Mouse (Mus musculus) gastrocnemius, postnatal 14 days (tissue): ENCODE measurements around the gene Hacd2. TPM values are rescaled to one million over a fixed set of nuclear protein-coding genes. Genes with fewer than 3 reads are reported as not detected.

Experiments
- DNase-seq: peaks from one replicate; pipeline ENCODE4 v3.0.0; 2021; ENCODE audit warnings: mixed read lengths
- intact Hi-C: fragments of 180-260 bp; cut with DNase I; formaldehyde crosslinking; loops from one replicate; pipeline ENCODE4 v1.15.1; 2025; ENCODE audit warnings: low total_unique reads
- total RNA-seq, 2 experiments: library from RNA; stranded (reverse); gene quantifications; 2 replicates each; pipeline ENCODE4 v1.2.3; 2021

Gene Hacd2
- total RNA-seq, 2 experiments from 2014 or later: 2.3 to 3.5 TPM

DNA sequence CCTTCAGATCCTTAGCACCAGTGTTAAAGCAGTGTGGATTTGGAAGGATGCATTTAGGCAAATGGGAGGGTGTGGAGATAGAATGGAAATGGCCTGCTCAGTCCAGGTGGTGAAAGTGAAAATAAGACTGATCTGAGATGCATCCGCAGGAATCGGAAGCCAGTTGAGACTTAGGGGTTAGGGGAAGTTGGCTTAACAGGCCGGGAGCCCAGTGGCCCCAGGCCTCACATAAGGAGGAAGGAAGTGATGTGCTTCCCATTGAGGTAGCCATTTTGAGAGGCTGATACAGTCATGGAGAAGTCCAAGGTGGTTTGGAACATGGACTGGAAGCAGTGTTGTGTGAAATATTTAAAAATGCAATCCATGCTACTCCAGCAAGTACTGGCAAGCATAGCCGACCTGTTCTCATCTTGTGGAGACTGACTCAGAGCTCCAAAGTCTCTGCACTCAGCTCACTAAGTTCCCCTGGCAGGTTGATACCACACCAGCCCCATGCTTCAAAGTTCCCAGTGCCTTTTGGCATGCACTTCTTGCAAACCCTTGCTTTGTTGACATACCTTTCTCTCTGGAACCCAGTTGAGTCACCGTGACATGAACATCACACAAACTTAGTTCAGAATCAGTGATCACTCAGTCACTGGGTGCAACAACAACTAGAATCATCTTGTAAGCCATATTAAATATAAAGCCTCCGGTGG lies 25.2 kb downstream of the Hacd2 start:
- DNase-seq: no peak
- intact Hi-C loops: no loop called here

- DNase-seq: no peak
- intact Hi-C loops: loop anchor here (10.0 kb wide), 1 partner anchor 224 kb away; no protein-coding TSS in a partner anchor
These were observed 28.8 kb downstream of the Hacd2 start for GRCm38 (mm10) chr16:35051066-35051465.

- no peak for DNase-seq
- intact Hi-C loops: loop anchor here (10.0 kb wide), 1 partner anchor 223 kb away; no protein-coding TSS in a partner anchor
These were observed 30.0 kb downstream of the Hacd2 start for GRCm38 (mm10) chr16:35052191-35052590.

DNA sequence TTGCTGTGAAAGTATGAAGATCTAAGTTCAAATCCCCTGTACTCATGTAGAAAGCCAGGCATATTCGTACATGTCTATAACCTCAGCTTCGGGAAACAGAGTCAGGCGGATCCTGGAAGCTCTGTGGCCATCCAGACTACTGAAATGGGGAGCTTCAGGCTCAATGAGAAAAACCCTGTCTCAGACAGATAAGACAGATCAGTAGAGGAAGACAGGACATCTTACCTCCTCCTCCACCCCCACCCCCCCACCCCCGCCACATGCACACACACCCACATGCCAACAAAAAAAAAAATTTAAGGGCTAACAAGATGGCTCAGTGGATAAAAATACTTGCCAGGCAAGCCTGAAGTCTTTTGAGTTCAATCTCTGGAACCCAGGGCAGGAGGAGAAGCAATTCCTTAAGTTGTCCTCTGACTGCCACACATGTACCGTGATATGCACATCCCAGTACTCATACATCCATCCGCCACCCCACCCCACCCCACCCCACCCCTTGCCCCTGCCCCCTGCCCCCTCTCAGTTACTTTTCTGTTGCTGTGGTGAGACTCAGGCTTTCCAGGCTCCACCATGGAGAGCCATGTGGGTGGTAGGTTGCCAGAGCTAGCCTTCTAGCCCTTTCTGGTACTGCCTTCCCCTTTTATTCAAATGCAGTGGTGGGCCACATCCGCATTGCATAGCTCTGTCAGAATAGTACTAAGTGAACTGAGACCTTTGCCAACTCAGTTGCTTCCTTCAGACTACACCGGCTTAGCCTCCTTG lies 32.4 kb downstream of the Hacd2 start:
- intact Hi-C loops: loop anchor here (10.0 kb wide), 1 partner anchor 220 kb away; no protein-coding TSS in a partner anchor
- no peak for DNase-seq

DNA sequence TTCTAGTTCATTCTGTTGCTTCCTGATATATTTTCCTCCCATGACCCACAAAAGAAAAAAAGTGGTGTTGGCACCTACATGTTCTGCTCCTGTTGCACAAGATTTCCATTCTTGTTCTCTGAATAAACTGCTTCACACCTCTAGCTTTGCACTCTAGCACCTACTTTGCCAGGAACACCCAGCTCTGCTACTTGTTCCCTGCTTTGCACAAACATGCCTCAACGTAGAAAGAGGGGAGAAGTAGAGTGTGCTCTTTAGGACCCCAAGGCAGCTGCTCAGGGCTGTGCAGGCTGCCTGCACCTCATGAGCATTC lies 32.9 kb downstream of the Hacd2 start:
- no peak for DNase-seq
- intact Hi-C loops: loop anchor here (10.0 kb wide), 1 partner anchor 220 kb away; no protein-coding TSS in a partner anchor

- DNase-seq: no peak
- intact Hi-C loops: loop anchor here (10.0 kb wide), 1 partner anchor 219 kb away; no protein-coding TSS in a partner anchor
These were observed 33.6 kb downstream of the Hacd2 start for GRCm38 (mm10) chr16:35055861-35056260.

DNA sequence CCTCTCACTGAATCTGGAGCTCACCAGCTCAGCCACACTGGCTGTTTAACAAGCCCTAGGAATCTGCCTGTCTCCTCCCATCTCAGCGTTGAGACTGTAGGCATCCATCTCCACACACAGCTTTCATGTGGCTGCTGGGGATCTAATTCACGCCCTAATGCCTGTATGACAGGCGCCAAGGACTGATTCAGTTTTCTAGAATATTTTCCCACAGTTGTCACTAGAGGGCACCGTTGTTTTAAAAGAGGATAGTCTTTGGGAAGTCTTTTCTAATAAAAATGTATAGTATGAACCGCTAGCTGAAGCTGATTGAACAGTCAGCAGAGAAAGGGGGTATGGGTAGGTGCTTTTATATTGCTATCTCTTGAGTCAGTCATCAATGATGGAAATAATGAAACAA lies 34.1 kb downstream of the Hacd2 start:
- no peak for DNase-seq
- intact Hi-C loops: loop anchor here (10.0 kb wide), 1 partner anchor 218 kb away; no protein-coding TSS in a partner anchor

DNA sequence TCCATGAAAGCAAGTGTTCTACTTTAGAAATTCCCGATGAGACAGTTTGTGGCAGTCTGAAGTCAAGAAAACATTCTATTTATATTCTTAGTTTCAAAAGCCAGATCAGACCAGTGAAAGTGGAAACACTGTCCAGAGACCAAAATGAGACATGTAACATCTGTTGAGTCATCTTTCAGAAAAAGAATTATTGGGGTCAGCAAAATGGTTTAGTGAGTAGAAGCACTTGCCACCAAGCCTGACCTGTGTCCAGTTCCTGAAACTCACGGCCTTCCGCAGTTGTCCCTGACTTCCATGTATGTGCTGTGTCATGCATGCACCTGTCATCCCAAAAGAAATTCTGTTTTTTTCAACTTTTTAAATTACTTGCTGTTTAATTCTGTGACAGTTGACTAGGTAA lies 34.6 kb downstream of the Hacd2 start:
- no peak for DNase-seq
- intact Hi-C loops: loop anchor here (10.0 kb wide), 1 partner anchor 218 kb away; no protein-coding TSS in a partner anchor

DNA sequence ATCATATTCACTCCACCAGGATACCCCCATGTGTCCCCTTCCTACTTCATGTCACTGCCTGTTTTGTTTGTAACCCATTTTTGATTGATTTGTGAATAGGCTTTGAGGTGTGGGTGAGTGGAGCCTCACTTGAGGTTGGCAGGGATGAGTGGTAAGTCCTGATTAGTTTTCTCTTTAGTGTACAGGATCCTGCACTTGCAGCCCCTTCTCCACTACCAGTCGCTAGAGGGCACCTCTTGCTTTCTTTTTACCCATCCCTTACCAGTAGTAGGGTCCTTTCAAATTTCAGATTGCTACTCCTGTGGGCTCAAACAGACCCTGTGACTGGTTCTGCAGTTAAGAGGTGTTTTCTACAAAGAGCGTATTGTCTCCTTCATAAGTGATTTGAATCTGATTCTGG lies 38.8 kb downstream of the Hacd2 start:
- no peak for DNase-seq
- intact Hi-C loops: no loop called here

- intact Hi-C loops: no loop called here
- no peak for DNase-seq
These were observed 43.5 kb downstream of the Hacd2 start for GRCm38 (mm10) chr16:35065724-35066123.

DNA sequence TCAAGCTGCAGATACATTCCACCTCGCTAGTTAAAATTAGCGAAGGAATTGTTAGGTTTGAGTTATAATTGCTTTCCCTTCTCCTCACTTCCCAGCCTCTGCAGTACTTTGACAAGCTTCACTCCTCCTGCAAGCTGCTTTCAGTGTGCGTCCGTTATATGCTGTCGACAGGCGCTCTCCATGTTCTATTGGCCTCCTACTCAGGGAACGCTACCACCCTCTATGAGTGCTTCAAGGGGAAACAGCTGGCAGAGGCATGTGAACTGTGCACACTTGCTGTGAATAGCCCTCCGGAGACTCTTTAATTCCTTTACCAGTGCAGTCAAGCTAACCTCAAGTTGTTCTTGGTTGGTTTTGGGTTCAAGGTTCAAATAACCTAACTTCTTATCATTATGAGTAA lies 44.9 kb downstream of the Hacd2 start:
- intact Hi-C loops: no loop called here
- no peak for DNase-seq

DNA sequence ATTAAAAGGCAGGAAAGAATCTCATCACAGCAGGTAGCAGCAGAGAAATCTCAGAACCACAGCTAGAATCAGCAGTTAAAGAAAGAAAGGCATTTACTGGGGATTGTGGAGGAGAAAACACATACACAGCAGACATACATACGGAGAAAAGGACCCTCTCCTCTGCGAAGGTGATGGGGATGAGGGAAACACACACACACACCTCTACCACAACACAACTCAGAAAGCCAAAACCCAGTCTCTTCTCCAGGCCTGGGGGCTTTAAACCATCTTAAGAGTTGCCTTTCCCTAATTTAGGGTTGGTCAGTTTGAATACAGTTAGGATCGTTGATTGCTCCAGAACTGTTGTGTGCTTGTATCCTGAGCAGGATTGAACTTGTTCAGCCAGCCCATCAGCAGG lies 45.4 kb downstream of the Hacd2 start:
- intact Hi-C loops: no loop called here
- no peak for DNase-seq

- intact Hi-C loops: no loop called here
- no peak for DNase-seq
These were observed 46.7 kb downstream of the Hacd2 start for GRCm38 (mm10) chr16:35068886-35069285.

DNA sequence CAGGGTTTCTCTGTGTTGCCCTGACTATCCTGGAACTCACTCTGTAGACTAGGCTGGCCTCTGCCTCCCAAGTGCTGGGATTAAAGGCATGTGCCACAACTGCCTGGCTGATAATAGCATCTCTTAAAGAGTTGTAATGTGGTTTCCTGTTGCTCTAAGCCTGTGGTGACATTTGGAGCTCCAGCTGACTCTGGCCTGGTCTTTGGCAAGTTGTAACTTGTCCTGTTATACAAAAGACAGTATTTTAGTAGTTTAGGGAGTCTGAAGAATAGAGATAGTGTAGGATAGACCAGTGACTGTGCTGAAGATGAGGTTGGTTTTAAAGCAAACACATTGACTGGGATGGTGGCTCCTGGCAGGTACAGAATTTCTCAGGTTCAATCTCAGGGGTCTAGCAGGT lies 52.2 kb downstream of the Hacd2 start:
- no peak for DNase-seq
- intact Hi-C loops: no loop called here

GRCm38 (mm10) chr16:35075643-35076042 lies 53.4 kb downstream of the Hacd2 start:
- intact Hi-C loops: no loop called here
- no peak for DNase-seq

DNA sequence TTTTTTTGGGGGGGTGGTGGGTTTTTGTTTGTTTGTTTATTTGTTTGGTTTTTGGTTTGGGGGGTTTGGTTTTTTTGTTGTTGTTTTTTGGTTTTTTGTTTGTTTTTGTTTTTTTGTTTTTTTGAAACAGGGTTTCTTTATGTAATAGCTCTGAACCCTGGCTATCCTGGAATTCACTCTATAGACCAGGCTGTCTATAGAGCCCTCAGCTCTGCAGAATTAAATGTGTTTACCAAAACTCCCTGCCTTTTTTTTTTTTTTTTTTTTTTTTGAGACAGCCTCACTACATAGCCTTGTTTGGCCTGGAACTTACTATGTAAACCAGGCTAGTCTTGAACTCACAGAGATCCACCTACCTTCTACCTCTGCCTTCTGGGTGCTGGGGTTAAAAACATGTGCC lies 71.3 kb downstream of the Hacd2 start:
- no peak for DNase-seq
- intact Hi-C loops: no loop called here

GRCm38 (mm10) chr16:35097870-35098530 lies 75.8 kb downstream of the Hacd2 start:
- intact Hi-C loops: no loop called here
- DNase-seq: no peak

DNA sequence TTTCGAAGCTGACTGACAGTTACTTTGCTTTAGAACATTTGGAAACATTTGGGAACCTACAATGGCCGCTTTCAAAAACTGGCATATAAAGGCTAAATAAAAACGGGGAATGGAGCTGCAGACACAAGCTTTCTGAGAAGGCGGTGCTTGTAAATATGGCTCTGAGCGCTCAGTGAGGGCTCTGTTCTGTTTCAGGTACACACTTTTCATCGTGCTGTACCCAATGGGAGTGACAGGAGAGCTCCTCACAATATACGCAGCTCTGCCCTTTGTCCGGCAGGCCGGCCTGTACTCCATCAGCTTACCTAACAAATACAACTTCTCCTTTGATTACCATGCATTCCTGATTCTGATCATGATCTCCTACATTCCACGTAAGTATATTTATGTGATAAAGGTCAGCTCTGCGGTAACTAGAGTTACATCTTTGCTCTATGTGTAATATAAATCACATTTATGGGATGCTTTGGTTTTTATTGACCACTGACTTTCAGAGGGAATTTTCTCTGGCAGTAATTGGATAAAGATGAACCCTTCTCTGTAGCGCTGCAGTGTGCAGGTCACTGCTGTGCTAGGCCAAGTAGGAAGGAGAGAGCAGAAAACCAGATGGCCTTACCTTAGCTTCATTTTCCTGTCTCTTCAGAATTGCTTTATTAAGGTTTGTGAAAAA lies 79.7 kb downstream of the Hacd2 start:
- intact Hi-C loops: no loop called here
- DNase-seq: no peak

GRCm38 (mm10) chr16:35102866-35103620 lies 80.8 kb downstream of the Hacd2 start:
- intact Hi-C loops: no loop called here

More at GRCm38 (mm10) chr16:35102866-35103620, 80.8 kb downstream of the Hacd2 start:
- DNase-seq: no peak
